Mouse (Mus musculus) megakaryocyte, embryonic 14.5 days (primary cell): ENCODE measurements around the gene Khdc1b. TPM values are rescaled to one million over a fixed set of nuclear protein-coding genes. Genes with fewer than 3 reads are reported as not detected.
"Not testable (repeated sequence)": the region's sequence is repeated elsewhere in the genome, so short reads cannot be mapped to it uniquely, and the experiment has no call there.

ENCODE experiments used
- H3K27me3 ChIP-seq: replicated peaks from 2 replicates; pipeline ENCODE3; 2012; ENCODE audit warnings: inconsistent platforms
- H3K36me3 ChIP-seq: replicated peaks from 2 replicates; pipeline ENCODE3; 2012; ENCODE audit warnings: low read length, inconsistent platforms, mixed read lengths
- H3K4me1 ChIP-seq: 2 replicates; pipeline ENCODE4 v1.6.1; 2012; ENCODE audit warnings: inconsistent platforms
- H3K4me3 ChIP-seq: replicated peaks from 2 replicates; pipeline ENCODE3; 2012; ENCODE audit warnings: moderate library complexity, mild to moderate bottlenecking, inconsistent platforms
- H3K9me3 ChIP-seq: 2 replicates; pipeline ENCODE4 v1.6.1; 2012; ENCODE audit warnings: inconsistent platforms
- FLI1 ChIP-seq: IDR thresholded peaks from 2 replicates; pipeline ENCODE4 v1.6.1; 2012; ENCODE audit warnings: low read length, inconsistent platforms, mixed read lengths
- GATA1 ChIP-seq: IDR thresholded peaks from 3 replicates; pipeline ENCODE4 v1.6.1; 2012; ENCODE audit warnings: mixed read lengths, low read length, inconsistent platforms, borderline replicate concordance
- polyA plus RNA-seq: library from polyadenylated mRNA; stranded (reverse); fragments of >175 nt; gene quantifications from 2 replicates; pipeline ENCODE4 v1.2.3, GENCODE M21; 2012; ENCODE audit warnings: low replicate concordance; ENCODE audit not compliant: insufficient read depth

The Khdc1b gene
- not detected in 2 replicates for polyA plus RNA-seq

GRCm38 (mm10) chr1:21383256-21383655 is at the start of gene Khdc1b:
Gene Khdc1b, plus strand, starts transcription at chr1:21383556.
- Histone ChIP-seq H3K4me3 (no peak within 1 kb of the TSS), H3K27me3 (no peaks in the 10 kb centered on the region), H3K36me3 (no peaks in the 10 kb centered on the region), H3K4me1 (no peaks in the 10 kb centered on the region), H3K9me3 (no peaks in the 10 kb centered on the region)
- no peak for TF ChIP-seq FLI1
- no peak for TF ChIP-seq GATA1

GRCm38 (mm10) chr1:21335836-21336235 is 47.5 kb upstream of the Khdc1b start:
- H3K4me3 ChIP-seq, result no peak overlapping the region

GRCm38 (mm10) chr1:21340745-21341144 is 42.6 kb upstream of the Khdc1b start:
- H3K4me3 ChIP-seq, result no peak overlapping the region
- no peaks in the 10 kb centered on the region for H3K27me3 ChIP-seq
- no peaks in the 10 kb centered on the region for H3K4me1 ChIP-seq
- H3K9me3 ChIP-seq, result 0 out of 2 replicates have a peak, but pooled peaks cover 5% of the 10 kb centered on the region
- no peaks in the 10 kb centered on the region for H3K36me3 ChIP-seq
- TF ChIP-seq FLI1, result no peak
- TF ChIP-seq GATA1, result no peak

More at GRCm38 (mm10) chr1:21335836-21336235, 47.5 kb upstream of the Khdc1b start:
- TF ChIP-seq FLI1 (no peak), GATA1 (no peak)
- no peaks in the 10 kb centered on the region for H3K4me1 ChIP-seq
- no peaks in the 10 kb centered on the region for H3K36me3 ChIP-seq
- H3K27me3 ChIP-seq, result no peaks in the 10 kb centered on the region
- 0 out of 2 replicates have a peak, but pooled peaks cover 5% of the 10 kb centered on the region for H3K9me3 ChIP-seq

- Histone ChIP-seq H3K4me3 (no peak overlapping the region), H3K4me1 (no peaks in the 10 kb centered on the region)
- TF ChIP-seq GATA1 (no peak), FLI1 (no peak)
Measured at GRCm38 (mm10) chr1:21344253-21344652, 39.1 kb upstream of the Khdc1b start.

GRCm38 (mm10) chr1:21344752-21345151 is 38.6 kb upstream of the Khdc1b start:
- H3K36me3 ChIP-seq, H3K9me3 ChIP-seq, H3K4me3 ChIP-seq, H3K4me1 ChIP-seq, H3K27me3 ChIP-seq: not testable (repeated sequence)

More at GRCm38 (mm10) chr1:21344253-21344652, 39.1 kb upstream of the Khdc1b start:
- no peaks in the 10 kb centered on the region for H3K36me3 ChIP-seq
- H3K9me3 ChIP-seq, result no peaks in the 10 kb centered on the region
- no peaks in the 10 kb centered on the region for H3K27me3 ChIP-seq

- Histone ChIP-seq H3K4me3 (no peak within 1 kb of the TSS), H3K9me3 (no peaks in the 10 kb centered on the region), H3K4me1 (no peaks in the 10 kb centered on the region), H3K27me3 (no peaks in the 10 kb centered on the region), H3K36me3 (no peaks in the 10 kb centered on the region)
- TF ChIP-seq FLI1, result no peak
- TF ChIP-seq GATA1, result no peak
Measured at GRCm38 (mm10) chr1:21349341-21349740, 34.0 kb upstream of the Khdc1b start, which contains the start of gene Khdc1a. Gene Khdc1a, plus strand, starts transcription at chr1:21349641.

GRCm38 (mm10) chr1:21368031-21368430 is 15.3 kb upstream of the Khdc1b start, which contains the start of gene Khdc1c:
Gene Khdc1c, plus strand, starts transcription at chr1:21368331.
- not testable (repeated sequence) for H3K27me3 ChIP-seq, H3K9me3 ChIP-seq, H3K36me3 ChIP-seq, H3K4me1 ChIP-seq, H3K4me3 ChIP-seq

- Histone ChIP-seq H3K36me3 (no peaks in the 10 kb centered on the region), H3K4me1 (no peaks in the 10 kb centered on the region), H3K4me3 (no peak overlapping the region), H3K9me3 (peaks cover 4% of the 10 kb centered on the region; the same call in 1 of the 2 replicates), H3K27me3 (no peaks in the 10 kb centered on the region)
- TF ChIP-seq FLI1, result no peak
- TF ChIP-seq GATA1, result no peak
Measured at GRCm38 (mm10) chr1:21391138-21391671, 7.8 kb downstream of the Khdc1b start.

- TF ChIP-seq FLI1, result no peak
- TF ChIP-seq GATA1, result no peak
- Histone ChIP-seq H3K4me1 (no peaks in the 10 kb centered on the region), H3K36me3 (no peaks in the 10 kb centered on the region), H3K27me3 (no peaks in the 10 kb centered on the region), H3K4me3 (no peak overlapping the region), H3K9me3 (no peaks in the 10 kb centered on the region)
Measured at GRCm38 (mm10) chr1:21402804-21403203, 19.4 kb downstream of the Khdc1b start.

- H3K27me3 ChIP-seq, result no peaks in the 10 kb centered on the region
- no peak for TF ChIP-seq FLI1
- TF ChIP-seq GATA1, result no peak
- no peak overlapping the region for H3K4me3 ChIP-seq
- no peaks in the 10 kb centered on the region for H3K36me3 ChIP-seq
- no peaks in the 10 kb centered on the region for H3K9me3 ChIP-seq
- H3K4me1 ChIP-seq, result no peaks in the 10 kb centered on the region
Measured at GRCm38 (mm10) chr1:21407266-21407665, 23.9 kb downstream of the Khdc1b start.
